Mouse (Mus musculus) brain, embryonic 14.5 days (tissue): ENCODE data around the gene Mb.

Experiments used
- CTCF ChIP-seq: fragments of 200-500 bp; IDR thresholded peaks from 2 replicates; pipeline ENCODE4 v1.5.1; 2012; ENCODE audit warnings: inconsistent platforms, mild to moderate bottlenecking, moderate library complexity, borderline replicate concordance; ENCODE audit not compliant: insufficient read depth, insufficient read length; ENCODE audit errors: extremely low read depth
- POLR2A ChIP-seq: fragments of 200-500 bp; IDR thresholded peaks from 2 replicates; pipeline ENCODE4 v1.6.1; 2012; ENCODE audit warnings: mild to moderate bottlenecking, inconsistent platforms, borderline replicate concordance; ENCODE audit not compliant: poor library complexity, insufficient read depth, insufficient read length, severe bottlenecking; ENCODE audit errors: extremely low read depth

DNA sequence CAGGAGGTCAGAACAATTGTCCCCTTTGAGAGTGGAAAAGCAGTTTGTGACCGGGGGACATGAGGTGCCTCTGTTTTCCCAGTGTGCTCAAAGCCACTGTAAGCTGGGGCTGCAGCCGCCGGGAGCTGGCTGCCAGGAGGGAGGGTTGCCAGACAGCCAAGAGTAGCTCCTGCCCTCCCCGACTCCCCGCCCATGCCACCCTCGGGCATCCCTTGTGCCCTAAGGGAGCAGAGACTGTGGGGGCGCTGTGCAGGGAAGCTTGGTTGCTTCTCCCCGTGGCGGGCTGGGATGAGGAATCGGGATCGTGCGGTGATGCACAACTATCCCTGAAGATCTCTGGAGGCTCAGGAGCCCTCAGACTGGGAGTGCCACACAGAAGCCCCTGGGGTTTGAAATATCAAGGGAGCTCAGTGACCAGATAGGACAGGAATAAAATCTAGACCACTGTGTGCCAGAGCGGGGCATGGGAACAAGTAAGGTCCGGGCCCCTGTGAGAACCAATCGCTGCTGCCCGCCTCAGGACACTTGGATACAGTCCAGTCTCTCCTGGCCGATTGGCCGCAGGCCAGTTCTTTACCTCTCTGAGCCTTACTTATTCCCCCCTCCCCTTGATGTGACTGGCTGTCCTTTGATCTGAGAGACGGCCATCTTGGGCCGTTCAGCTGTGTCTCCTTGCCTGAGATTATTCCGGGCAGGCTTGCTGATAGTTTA is 51.4 kb downstream of the Mb start:
- 0 out of 2 replicates have a peak, but pooled peaks have one; percentile 7 for TF ChIP-seq CTCF
- TF ChIP-seq POLR2A = no peak
